Mouse (Mus musculus): ENCODE measurements around the gene Atp2b2. TPM values are rescaled to one million over a fixed set of nuclear protein-coding genes. Genes with fewer than 3 reads are reported as not detected.

Gene Atp2b2
- polyA plus RNA-seq, 1 experiment, result not detected

- Histone ChIP-seq H3K27ac (ENCODE audit: insufficient read depth, low read length) (no peak overlapping the region), H3K4me3 (ENCODE audit: insufficient read depth, low read length) (no peak overlapping the region), H3K4me1 (ENCODE audit: control insufficient read depth, insufficient read depth, low read length) (no peaks in the 10 kb centered on the region)
- TF ChIP-seq CTCF (IDR thresholded peaks at IDR 0.05; ENCODE audit: borderline replicate concordance, insufficient read depth, low read length) (no peak), POLR2A (IDR thresholded peaks at IDR 0.05; ENCODE audit: low read depth, low read length) (no peak)
Measured at GRCm38 (mm10) chr6:113856790-113857189, 185.6 kb downstream of the Atp2b2 start.

- TF ChIP-seq CTCF (IDR thresholded peaks at IDR 0.05; ENCODE audit: borderline replicate concordance, insufficient read depth, low read length) (no peak), POLR2A (IDR thresholded peaks at IDR 0.05; ENCODE audit: low read depth, low read length) (no peak)
- Histone ChIP-seq H3K4me3 (ENCODE audit: insufficient read depth, low read length) (no peak overlapping the region), H3K4me1 (ENCODE audit: control insufficient read depth, insufficient read depth, low read length) (no peaks in the 10 kb centered on the region)
Measured at GRCm38 (mm10) chr6:113856095-113856646, 186.2 kb downstream of the Atp2b2 start.

GRCm38 (mm10) chr6:113855581-113855980 is 186.8 kb downstream of the Atp2b2 start:
- no peaks in the 10 kb centered on the region for H3K4me1 ChIP-seq (ENCODE audit: control insufficient read depth, insufficient read depth, low read length)
- TF ChIP-seq POLR2A (IDR thresholded peaks at IDR 0.05; ENCODE audit: low read depth, low read length) (no peak), CTCF (IDR thresholded peaks at IDR 0.05; ENCODE audit: borderline replicate concordance, insufficient read depth, low read length) (no peak)
- H3K4me3 ChIP-seq (ENCODE audit: insufficient read depth, low read length), result no peak overlapping the region
- H3K27ac ChIP-seq (ENCODE audit: insufficient read depth, low read length), result no peak overlapping the region

More at GRCm38 (mm10) chr6:113856095-113856646, 186.2 kb downstream of the Atp2b2 start:
- no peak overlapping the region for H3K27ac ChIP-seq (ENCODE audit: insufficient read depth, low read length)

- TF ChIP-seq CTCF (IDR thresholded peaks at IDR 0.05; ENCODE audit: borderline replicate concordance, insufficient read depth, low read length), result no peak
- no peak for TF ChIP-seq POLR2A (IDR thresholded peaks at IDR 0.05; ENCODE audit: low read depth, low read length)
- Histone ChIP-seq H3K27ac (ENCODE audit: insufficient read depth, low read length) (no peak overlapping the region), H3K4me1 (ENCODE audit: control insufficient read depth, insufficient read depth, low read length) (no peaks in the 10 kb centered on the region), H3K4me3 (ENCODE audit: insufficient read depth, low read length) (no peak overlapping the region)
Measured at GRCm38 (mm10) chr6:113852318-113852717, 190.1 kb downstream of the Atp2b2 start.

- no peak overlapping the region for H3K27ac ChIP-seq (ENCODE audit: insufficient read depth, low read length)
- no peaks in the 10 kb centered on the region for H3K4me1 ChIP-seq (ENCODE audit: control insufficient read depth, insufficient read depth, low read length)
- no peak overlapping the region for H3K4me3 ChIP-seq (ENCODE audit: insufficient read depth, low read length)
- TF ChIP-seq CTCF (IDR thresholded peaks at IDR 0.05; ENCODE audit: borderline replicate concordance, insufficient read depth, low read length) (no peak), POLR2A (IDR thresholded peaks at IDR 0.05; ENCODE audit: low read depth, low read length) (no peak)
Measured at GRCm38 (mm10) chr6:113849819-113850218, 192.6 kb downstream of the Atp2b2 start.

- TF ChIP-seq POLR2A (IDR thresholded peaks at IDR 0.05; ENCODE audit: low read depth, low read length) (no peak), CTCF (IDR thresholded peaks at IDR 0.05; ENCODE audit: borderline replicate concordance, insufficient read depth, low read length) (no peak)
- Histone ChIP-seq H3K4me3 (ENCODE audit: insufficient read depth, low read length) (no peak overlapping the region), H3K27ac (ENCODE audit: insufficient read depth, low read length) (no peak overlapping the region), H3K4me1 (ENCODE audit: control insufficient read depth, insufficient read depth, low read length) (no peaks in the 10 kb centered on the region)
Measured at GRCm38 (mm10) chr6:113848655-113849054, 193.8 kb downstream of the Atp2b2 start.

- Histone ChIP-seq H3K4me1 (ENCODE audit: control insufficient read depth, insufficient read depth, low read length) (no peaks in the 10 kb centered on the region), H3K4me3 (ENCODE audit: insufficient read depth, low read length) (no peak overlapping the region), H3K27ac (ENCODE audit: insufficient read depth, low read length) (no peak overlapping the region)
- TF ChIP-seq CTCF (IDR thresholded peaks at IDR 0.05; ENCODE audit: borderline replicate concordance, insufficient read depth, low read length) (no peak), POLR2A (IDR thresholded peaks at IDR 0.05; ENCODE audit: low read depth, low read length) (no peak)
Measured at GRCm38 (mm10) chr6:113847092-113847491, 195.3 kb downstream of the Atp2b2 start.

GRCm38 (mm10) chr6:113843248-113843647 is 199.2 kb downstream of the Atp2b2 start:
- H3K4me1 ChIP-seq (ENCODE audit: control insufficient read depth, insufficient read depth, low read length), result no peaks in the 10 kb centered on the region
- H3K4me3 ChIP-seq (ENCODE audit: insufficient read depth, low read length), result no peak overlapping the region
- TF ChIP-seq CTCF (IDR thresholded peaks at IDR 0.05; ENCODE audit: borderline replicate concordance, insufficient read depth, low read length) (no peak), POLR2A (IDR thresholded peaks at IDR 0.05; ENCODE audit: low read depth, low read length) (no peak)
- H3K27ac ChIP-seq (ENCODE audit: insufficient read depth, low read length), result no peak overlapping the region

GRCm38 (mm10) chr6:113838493-113838892 is 203.9 kb downstream of the Atp2b2 start:
- Histone ChIP-seq H3K4me3 (ENCODE audit: insufficient read depth, low read length) (no peak overlapping the region), H3K27ac (ENCODE audit: insufficient read depth, low read length) (no peak overlapping the region), H3K4me1 (ENCODE audit: control insufficient read depth, insufficient read depth, low read length) (no peaks in the 10 kb centered on the region)
- TF ChIP-seq POLR2A (IDR thresholded peaks at IDR 0.05; ENCODE audit: low read depth, low read length) (no peak), CTCF (IDR thresholded peaks at IDR 0.05; ENCODE audit: borderline replicate concordance, insufficient read depth, low read length) (no peak)

- Histone ChIP-seq H3K27ac (ENCODE audit: insufficient read depth, low read length) (no peak overlapping the region), H3K4me3 (ENCODE audit: insufficient read depth, low read length) (no peak overlapping the region), H3K4me1 (ENCODE audit: control insufficient read depth, insufficient read depth, low read length) (no peaks in the 10 kb centered on the region)
- TF ChIP-seq POLR2A (IDR thresholded peaks at IDR 0.05; ENCODE audit: low read depth, low read length), result no peak
- TF ChIP-seq CTCF (IDR thresholded peaks at IDR 0.05; ENCODE audit: borderline replicate concordance, insufficient read depth, low read length), result no peak
Measured at GRCm38 (mm10) chr6:113837740-113838139, 204.7 kb downstream of the Atp2b2 start.

Measured in embryonic fibroblast, embryonic 13.5 days (primary cell).